Mouse (Mus musculus) heart, adult 2 months (tissue): Measurements from ENCODE around the gene Prkcz.

Experiments used
- EP300 ChIP-seq: fragments of 200-500 bp; IDR thresholded peaks from 2 replicates; pipeline ENCODE4 v1.6.1; 2011; ENCODE audit warnings: low read depth, low read length, control low read depth; ENCODE audit not compliant: insufficient read depth
- POLR2A ChIP-seq: fragments of 200-500 bp; IDR thresholded peaks from 2 replicates; pipeline ENCODE4 v1.6.1; 2011; ENCODE audit warnings: mild to moderate bottlenecking, low read depth, low read length, control low read depth; ENCODE audit not compliant: insufficient read depth

DNA sequence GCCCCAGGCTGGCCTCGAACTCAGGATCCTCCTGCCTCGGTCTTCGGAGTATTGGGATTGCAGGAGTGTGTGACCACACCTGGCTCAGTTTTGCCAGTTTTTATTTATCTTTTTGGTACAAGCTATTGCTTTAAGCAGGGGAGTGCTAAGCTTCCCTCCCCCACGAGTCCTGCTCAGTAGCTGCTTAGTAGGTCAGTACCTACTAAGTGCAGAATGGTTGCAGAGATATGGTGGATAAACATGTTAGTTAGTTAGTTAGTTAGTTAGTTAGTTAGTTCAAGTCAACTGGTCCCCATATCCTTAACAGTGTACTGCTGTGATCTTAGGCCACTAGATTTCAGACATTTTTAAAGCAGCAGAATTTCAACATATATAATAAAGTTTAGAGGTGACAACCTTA is 75.1 kb downstream of the Prkcz start:
- TF ChIP-seq EP300 (no peak), POLR2A (no peak)
